8 mouse cellular contexts compared by ENCODE assay signal in genomic region chr12:89812550-89813207, GRCm38 (mm10).
A peak's percentile ranks its signal among the peaks of the same experiment; 100 is the strongest.
DNase-seq lines count a peak whose midpoint lies in the region; ATAC-seq and TF ChIP-seq lines count a peak whose summit lies in the region.

No protein-coding gene starts in this region.

- H3K9me3 ChIP-seq in embryonic facial prominence, embryonic 13.5 days: no peaks in the 10 kb centered on the region
- no peaks in the 10 kb centered on the region for H3K9me3 ChIP-seq in hindbrain, embryonic 16.5 days (ENCODE audit: control insufficient read depth, low read length)
- H3K9me3 ChIP-seq in midbrain, postnatal 0 days (ENCODE audit: low read length): no peaks in the 10 kb centered on the region

- intact Hi-C loops in left cerebral cortex, adult 2 months (cut with DNase I): loop anchor here (5.0 to 10.0 kb wide), 3 partner anchors 90 to 342 kb away; no protein-coding TSS in a partner anchor

- peaks cover 19% of the 10 kb centered on the region for H3K4me1 ChIP-seq in embryonic facial prominence, embryonic 13.5 days
- peaks cover 12% of the 10 kb centered on the region for H3K4me1 ChIP-seq in hindbrain, embryonic 16.5 days (ENCODE audit: control insufficient read depth, insufficient read depth, low read depth, low read length)
- no peaks in the 10 kb centered on the region; the same call in 1 of the 2 replicates for H3K4me1 ChIP-seq in midbrain, postnatal 0 days (ENCODE audit: insufficient read depth, low read length)

- 2% methylated on average over 17 of the region's 17 CpGs for WGBS in embryonic facial prominence, embryonic 13.5 days
- under 1% methylated on average over 17 of the region's 17 CpGs for WGBS in hindbrain, embryonic 16.5 days
- under 1% methylated on average over 17 of the region's 17 CpGs for WGBS in midbrain, postnatal 0 days

- H3K4me2 ChIP-seq in embryonic facial prominence, embryonic 13.5 days: peak overlapping the region; percentile 87
- H3K4me2 ChIP-seq in hindbrain, embryonic 16.5 days (ENCODE audit: low read length): peak overlapping the region; percentile 94
- H3K4me2 ChIP-seq in midbrain, postnatal 0 days (ENCODE audit: low read depth, low read length, poor library complexity, severe bottlenecking): peak overlapping the region; percentile 79

- H3K36me3 ChIP-seq in embryonic facial prominence, embryonic 13.5 days: no peaks in the 10 kb centered on the region
- H3K36me3 ChIP-seq in hindbrain, embryonic 16.5 days (ENCODE audit: control insufficient read depth, insufficient read depth, low read length): no peaks in the 10 kb centered on the region
- no peaks in the 10 kb centered on the region for H3K36me3 ChIP-seq in midbrain, postnatal 0 days (ENCODE audit: insufficient read depth, low read length)

- peaks cover 32% of the 10 kb centered on the region for H3K27me3 ChIP-seq in embryonic facial prominence, embryonic 13.5 days
- no peaks in the 10 kb centered on the region for H3K27me3 ChIP-seq in hindbrain, embryonic 16.5 days (replicated peaks; ENCODE audit: control insufficient read depth, insufficient read depth, low read length)
- H3K27me3 ChIP-seq in midbrain, postnatal 0 days (ENCODE audit: insufficient read depth, low read length): no peaks in the 10 kb centered on the region

- peak overlapping the region; percentile 54 for H3K9ac ChIP-seq in embryonic facial prominence, embryonic 13.5 days
- H3K9ac ChIP-seq in hindbrain, embryonic 16.5 days (ENCODE audit: low read depth, low read length): peak overlapping the region; percentile 74
- peak overlapping the region; percentile 64 for H3K9ac ChIP-seq in midbrain, postnatal 0 days (replicated peaks; ENCODE audit: low read length, poor library complexity, severe bottlenecking)

- H3K4me3 ChIP-seq in left cerebral cortex, adult 2 months: peak overlapping the region; percentile 58
- H3K4me3 ChIP-seq in embryonic facial prominence, embryonic 13.5 days: peak overlapping the region; percentile 47
- peak overlapping the region; percentile 59 for H3K4me3 ChIP-seq in hindbrain, embryonic 16.5 days (ENCODE audit: low read length)
- H3K4me3 ChIP-seq in midbrain, postnatal 0 days (ENCODE audit: low read depth, low read length): peak overlapping the region; percentile 55

- no peak; the same call in 1 of the 2 replicates for TF ChIP-seq CTCF in left cerebral cortex, adult 2 months (IDR thresholded peaks at IDR 0.05)
- no peak for TF ChIP-seq CTCF in midbrain, postnatal 0 days (IDR thresholded peaks at IDR 0.05)

- peak overlapping the region; percentile 40 for H3K27ac ChIP-seq in left cerebral cortex, adult 2 months
- H3K27ac ChIP-seq in embryonic facial prominence, embryonic 13.5 days: no peak overlapping the region
- peak overlapping the region; percentile 78 for H3K27ac ChIP-seq in hindbrain, embryonic 16.5 days (ENCODE audit: low read depth, low read length)
- peak overlapping the region; percentile 55 for H3K27ac ChIP-seq in midbrain, postnatal 0 days (ENCODE audit: low read depth, low read length)

- no peak for DNase-seq in left cerebral cortex, adult 2 months (ENCODE audit: extremely low spot score in 1 of 2, low spot score in 2 of 2)
- no peak for DNase-seq in left cerebral cortex, adult 18-20 months (ENCODE audit: low spot score in 2 of 2)
- peak; percentile 62 for DNase-seq in midbrain, postnatal 0 days (ENCODE audit: low spot score)
- DNase-seq in layer of hippocampus, postnatal 25 days (ENCODE audit: extremely low spot score in 1 of 2, low spot score in 1 of 2): no peak
- DNase-seq in layer of hippocampus, adult 9-11 months: no peak
- DNase-seq in urinary bladder, adult 18-20 months (ENCODE audit: low spot score in 2 of 2): no peak

- 0 out of 2 replicates have a peak, but pooled peaks have one; percentile 2 for ATAC-seq in embryonic facial prominence, embryonic 13.5 days (ENCODE audit: insufficient number of reproducible peaks, insufficient read depth, low FRiP score, low TSS enrichment, low read depth)
- no peak for ATAC-seq in hindbrain, embryonic 16.5 days
- ATAC-seq in midbrain, postnatal 0 days (ENCODE audit: low FRiP score): peak; percentile 38
